Mouse (Mus musculus) small intestine, adult 2 months (tissue): ENCODE data around the gene Clic1. TPM values are rescaled to one million over a fixed set of nuclear protein-coding genes. Genes with fewer than 3 reads are reported as not detected.

ENCODE experiments used
- H3K27ac ChIP-seq: fragments of 200-500 bp; 2 replicates; pipeline ENCODE4 v1.5.1; 2012; ENCODE audit warnings: low read depth, low read length, control low read depth, inconsistent platforms; ENCODE audit not compliant: insufficient read depth
- H3K27me3 ChIP-seq: fragments of 200-500 bp; 2 replicates; pipeline ENCODE4 v1.6.1; 2012; ENCODE audit warnings: mild to moderate bottlenecking, moderate library complexity, low read length, inconsistent platforms; ENCODE audit not compliant: control insufficient read depth, insufficient read depth
- H3K36me3 ChIP-seq: fragments of 200-500 bp; 2 replicates; pipeline ENCODE4 v1.6.1; 2012; ENCODE audit warnings: mild to moderate bottlenecking, low read length, control low read depth, inconsistent platforms; ENCODE audit not compliant: control insufficient read depth, insufficient read depth
- H3K4me1 ChIP-seq: fragments of 200-500 bp; 2 replicates; pipeline ENCODE4 v1.6.1; 2012; ENCODE audit warnings: low read length, inconsistent platforms, mixed read lengths; ENCODE audit not compliant: control insufficient read depth, insufficient read depth, insufficient read length
- H3K4me3 ChIP-seq: fragments of 200-500 bp; 2 replicates; pipeline ENCODE4 v1.5.1; 2012; ENCODE audit warnings: low read depth, mild to moderate bottlenecking, control low read depth, inconsistent platforms, low read length, moderate library complexity
- CTCF ChIP-seq: fragments of 200-500 bp; IDR thresholded peaks from 2 replicates; pipeline ENCODE4 v1.5.1; 2012; ENCODE audit warnings: low read depth, mild to moderate bottlenecking, control low read depth, inconsistent platforms, low read length, moderate library complexity, mixed read lengths; ENCODE audit not compliant: insufficient replicate concordance, insufficient read length; ENCODE audit errors: extremely low read depth
- POLR2A ChIP-seq: fragments of 200-500 bp; IDR thresholded peaks from 2 replicates; pipeline ENCODE4 v1.6.1; 2012; ENCODE audit warnings: low read depth, mild to moderate bottlenecking, control low read depth, inconsistent platforms, low read length, moderate library complexity
- WGBS: fragments of 180-500 bp; shearing (Covaris S2); methylation state at CpG from one replicate; pipeline ENCODE4 v1.1.7; 2018; 5-methylcytosine and 5-hydroxymethylcytosine counted together
- polyA plus RNA-seq: library from polyadenylated mRNA; depleted of rRNA; stranded (reverse); fragments of >200 nt; gene quantifications from 2 replicates; pipeline ENCODE4 v1.2.3, GENCODE M21; 2012

Clic1 gene
- polyA plus RNA-seq, 1 experiment: 219 TPM

DNA sequence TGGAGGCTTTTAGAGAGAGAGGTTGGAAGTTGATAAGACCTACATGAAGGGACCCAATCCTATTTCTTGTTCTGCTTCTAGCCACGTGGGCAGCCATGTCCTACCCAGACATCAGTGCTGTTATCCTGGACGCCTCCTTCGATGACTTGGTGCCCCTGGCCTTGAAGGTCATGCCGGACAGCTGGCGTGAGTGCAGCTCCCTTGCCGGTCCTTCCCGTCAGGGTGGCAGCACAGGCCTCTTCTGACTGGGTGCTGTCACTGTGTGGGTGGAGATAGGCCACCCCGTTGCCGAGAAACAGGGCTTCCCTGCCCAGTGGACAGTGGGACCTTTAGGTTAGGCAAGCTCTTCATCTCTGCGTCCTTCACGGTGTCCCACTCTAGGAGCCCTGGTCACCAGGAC lies 51.4 kb downstream of the Clic1 start:
- Histone ChIP-seq H3K4me3 (no peak overlapping the region), H3K4me1 (peaks cover 24% of the 10 kb centered on the region), H3K27me3 (no peaks in the 10 kb centered on the region), H3K27ac (no peak overlapping the region), H3K36me3 (peaks cover 55% of the 10 kb centered on the region)
- 91% methylated on average over 11 of the region's 11 CpGs for WGBS
- TF ChIP-seq POLR2A (no peak), CTCF (no peak)

DNA sequence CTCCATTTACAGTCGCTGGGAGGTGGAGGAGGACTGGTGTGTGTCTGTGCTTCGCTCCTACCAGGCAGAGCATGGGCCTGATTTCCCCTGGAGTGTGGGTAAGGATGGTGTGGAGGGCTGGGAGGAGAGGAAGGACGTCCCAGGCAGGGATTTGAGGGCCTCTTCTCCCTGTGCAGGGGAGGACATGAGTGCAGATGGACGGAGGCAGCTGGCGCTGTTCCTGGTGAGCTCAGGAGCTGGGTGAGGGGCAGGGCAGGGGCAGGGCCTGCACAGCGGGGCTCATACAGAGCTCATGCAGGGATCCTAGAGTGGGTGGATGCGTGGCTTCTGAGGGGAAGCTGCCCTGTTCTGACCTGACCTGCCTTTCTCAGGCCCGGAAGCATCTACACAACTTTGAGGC lies 52.5 kb downstream of the Clic1 start:
- no peaks in the 10 kb centered on the region for H3K27me3 ChIP-seq
- TF ChIP-seq CTCF: no peak
- no peak for TF ChIP-seq POLR2A
- H3K27ac ChIP-seq: no peak overlapping the region
- H3K36me3 ChIP-seq: peaks cover 47% of the 10 kb centered on the region
- no peak overlapping the region for H3K4me3 ChIP-seq
- H3K4me1 ChIP-seq: peaks cover 24% of the 10 kb centered on the region
- 91% methylated on average over 8 of the region's 8 CpGs for WGBS

- WGBS: 20% methylated on average over 6 of the region's 6 CpGs
- H3K27ac ChIP-seq: peak overlapping the region; percentile 35; the same call in 1 of the 2 replicates
- H3K36me3 ChIP-seq: peaks cover 40% of the 10 kb centered on the region
Observed at GRCm38 (mm10) chr17:35103221-35103690, 53.5 kb downstream of the Clic1 start.

GRCm38 (mm10) chr17:35104079-35104478 lies 54.3 kb downstream of the Clic1 start:
- 96% methylated on average over 7 of the region's 7 CpGs for WGBS
- peaks cover 24% of the 10 kb centered on the region for H3K4me1 ChIP-seq
- no peak overlapping the region for H3K27ac ChIP-seq
- peaks cover 34% of the 10 kb centered on the region for H3K36me3 ChIP-seq
- no peaks in the 10 kb centered on the region for H3K27me3 ChIP-seq
- TF ChIP-seq CTCF: no peak
- H3K4me3 ChIP-seq: no peak overlapping the region

More at GRCm38 (mm10) chr17:35103221-35103690, 53.5 kb downstream of the Clic1 start:
- H3K4me1 ChIP-seq: peaks cover 24% of the 10 kb centered on the region
- H3K4me3 ChIP-seq: no peak overlapping the region
- no peak for TF ChIP-seq CTCF
- no peak for TF ChIP-seq POLR2A
- H3K27me3 ChIP-seq: no peaks in the 10 kb centered on the region

DNA sequence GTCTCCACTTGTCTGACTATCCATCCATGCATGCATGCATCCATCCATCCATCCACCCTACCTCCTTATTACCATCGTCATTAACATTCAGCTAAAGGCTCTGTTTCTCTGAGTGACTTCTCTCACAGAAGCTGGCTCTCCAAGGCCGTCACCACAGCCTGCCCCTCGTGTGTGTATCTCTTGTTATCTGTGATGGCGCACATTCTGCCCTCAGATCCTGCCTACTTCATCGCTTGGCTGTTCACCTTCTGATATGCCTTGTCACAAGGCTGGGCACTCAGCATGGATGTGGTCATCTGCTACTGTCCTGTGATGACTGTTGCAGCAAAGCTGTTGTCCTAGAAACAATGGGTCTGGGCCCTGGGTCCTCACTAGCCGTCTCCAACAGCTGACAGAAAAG lies 55.0 kb downstream of the Clic1 start:
- no peak overlapping the region for H3K4me3 ChIP-seq
- H3K4me1 ChIP-seq: peaks cover 21% of the 10 kb centered on the region
- peaks cover 30% of the 10 kb centered on the region for H3K36me3 ChIP-seq
- H3K27ac ChIP-seq: no peak overlapping the region
- TF ChIP-seq CTCF: no peak
- no peak for TF ChIP-seq POLR2A
- no peaks in the 10 kb centered on the region for H3K27me3 ChIP-seq
- 87% methylated on average over 6 of the region's 6 CpGs for WGBS

- H3K4me1 ChIP-seq: peaks cover 12% of the 10 kb centered on the region
- H3K27me3 ChIP-seq: no peaks in the 10 kb centered on the region
- H3K27ac ChIP-seq: no peak overlapping the region
- 30% methylated on average over 13 of the region's 13 CpGs for WGBS
- no peak for TF ChIP-seq POLR2A
- peak; percentile 53; the same call in 1 of the 2 replicates for TF ChIP-seq CTCF
- H3K36me3 ChIP-seq: peaks cover 23% of the 10 kb centered on the region
- no peak overlapping the region for H3K4me3 ChIP-seq
Observed at GRCm38 (mm10) chr17:35105740-35106389, 56.1 kb downstream of the Clic1 start.

DNA sequence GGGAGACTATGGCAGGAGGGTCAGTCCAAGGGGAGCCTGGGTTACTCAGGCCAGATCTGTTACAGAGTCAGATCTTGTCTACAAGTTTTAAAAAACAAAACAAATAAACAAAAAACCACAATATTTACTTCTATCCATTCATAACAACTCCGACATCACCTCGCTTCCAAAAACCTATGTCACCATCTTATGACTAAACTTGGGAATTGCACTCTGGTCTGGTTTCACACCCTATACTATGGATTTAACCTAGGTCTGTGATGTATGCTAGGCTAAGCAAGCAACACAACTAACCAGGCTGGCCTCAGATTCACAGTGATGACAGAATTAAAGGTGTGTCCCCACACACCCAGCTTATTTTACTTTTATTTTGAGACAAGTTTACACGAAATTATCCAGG lies 56.8 kb downstream of the Clic1 start:
- 58% methylated on average over 3 of the region's 3 CpGs for WGBS
- no peak overlapping the region for H3K27ac ChIP-seq
- H3K27me3 ChIP-seq: no peaks in the 10 kb centered on the region
- H3K4me3 ChIP-seq: no peak overlapping the region
- TF ChIP-seq CTCF: no peak
- TF ChIP-seq POLR2A: no peak
- H3K36me3 ChIP-seq: peaks cover 17% of the 10 kb centered on the region
- peaks cover 11% of the 10 kb centered on the region for H3K4me1 ChIP-seq
